Mouse (Mus musculus) induced T-regulatory cell, adult 2 months (primary cell): ENCODE measurements around the gene Gm45208.
"Not testable (repeated sequence)": the region's sequence is repeated elsewhere in the genome, so short reads cannot be mapped to it uniquely, and the experiment has no call there.

Experiments
- DNase-seq: peaks from one replicate; pipeline ENCODE4 v3.0.0-alpha.2; 2012; ENCODE audit warnings: low read depth

Gene Gm45208

GRCm38 (mm10) chrX:7721514-7722281, at the start of gene Gm45208:
TSS of gene Gm45208 (plus strand) at chrX:7722245.
- DNase-seq = peak; percentile 86

- DNase-seq = peak; percentile 22
These were observed 49.3 kb upstream of the Gm45208 start for GRCm38 (mm10) chrX:7672739-7673138.

GRCm38 (mm10) chrX:7673578-7674281, 48.3 kb upstream of the Gm45208 start:
- peak; percentile 60 for DNase-seq

GRCm38 (mm10) chrX:7674284-7675000, 47.6 kb upstream of the Gm45208 start:
- peak; percentile 51 for DNase-seq

- peak; percentile 36 for DNase-seq
These were observed 47.1 kb upstream of the Gm45208 start for GRCm38 (mm10) chrX:7675001-7675380.

GRCm38 (mm10) chrX:7678986-7679385, 43.1 kb upstream of the Gm45208 start:
- no peak for DNase-seq

- DNase-seq = peak; percentile 93
These were observed 42.5 kb upstream of the Gm45208 start for GRCm38 (mm10) chrX:7679405-7680056.

- no peak for DNase-seq
These were observed 42.0 kb upstream of the Gm45208 start for GRCm38 (mm10) chrX:7680057-7680412.

GRCm38 (mm10) chrX:7680864-7681263, 41.2 kb upstream of the Gm45208 start, which contains the start of gene Magix:
TSS of gene Magix (minus strand) at chrX:7681251.
- no peak for DNase-seq

- no peak for DNase-seq
These were observed 33.7 kb upstream of the Gm45208 start for GRCm38 (mm10) chrX:7688321-7688720.

- no peak for DNase-seq
These were observed 31.6 kb upstream of the Gm45208 start for GRCm38 (mm10) chrX:7690486-7690885.

GRCm38 (mm10) chrX:7692862-7693261, 29.2 kb upstream of the Gm45208 start:
- DNase-seq = peak; percentile 83

- DNase-seq = no peak
These were observed 25.5 kb upstream of the Gm45208 start for GRCm38 (mm10) chrX:7696520-7696919.

- DNase-seq = peak; percentile 91
These were observed 25.1 kb upstream of the Gm45208 start, which contains the start of gene Gpkow for GRCm38 (mm10) chrX:7696954-7697381. TSS of gene Gpkow (plus strand) at chrX:7697131.

- not testable (repeated sequence) for DNase-seq
These were observed 8.3 kb upstream of the Gm45208 start for GRCm38 (mm10) chrX:7713764-7714134.

- peak; percentile 94 for DNase-seq
These were observed 7.7 kb upstream of the Gm45208 start, which contains the start of gene Wdr45 for GRCm38 (mm10) chrX:7714135-7714899. TSS of gene Wdr45 (plus strand) at chrX:7714333.

GRCm38 (mm10) chrX:7716058-7716457, 6.0 kb upstream of the Gm45208 start:
- DNase-seq = peak; percentile 55

GRCm38 (mm10) chrX:7722282-7722611, 202 bp downstream of the Gm45208 start:
- no peak for DNase-seq

GRCm38 (mm10) chrX:7722691-7723090, 646 bp downstream of the Gm45208 start:
- peak; percentile 63 for DNase-seq

- no peak for DNase-seq
These were observed 2.1 kb downstream of the Gm45208 start for GRCm38 (mm10) chrX:7724135-7724534.

- DNase-seq = no peak
These were observed 3.8 kb downstream of the Gm45208 start for GRCm38 (mm10) chrX:7725841-7726240.
